Mouse (Mus musculus): Measurements from ENCODE around the gene Apmap. TPM values are rescaled to one million over a fixed set of nuclear protein-coding genes. Genes with fewer than 3 reads are reported as not detected.

Apmap gene
- total RNA-seq, 2 experiments from 2014 or later = 25.2 to 35.9 TPM

Other genes with a start within 250 kb of the Apmap start
- not detected in 2 replicates for gene 3300002I08Rik, start 245.8 kb downstream of the Apmap start, total RNA-seq (2015; ENCODE audit: low replicate concordance)
- gene 3300002I08Rik, start 245.8 kb downstream of the Apmap start, total RNA-seq (2017; ENCODE audit: low replicate concordance) = not detected in 2 replicates
- gene Zfp442, start 157.1 kb downstream of the Apmap start, total RNA-seq (2015; ENCODE audit: low replicate concordance) = not detected in 2 replicates
- gene Zfp442, start 157.1 kb downstream of the Apmap start, total RNA-seq (2017; ENCODE audit: low replicate concordance) = 1.5 TPM in 1 of 2 replicates, not detected in the other
- gene Zfp345, start 123.5 kb downstream of the Apmap start, total RNA-seq (2015; ENCODE audit: low replicate concordance) = not detected in 2 replicates
- not detected in 2 replicates for gene Zfp345, start 123.5 kb downstream of the Apmap start, total RNA-seq (2017; ENCODE audit: low replicate concordance)
- 26.8 and 31.7 TPM in 2 replicates for gene Cst7, start 38.2 kb downstream of the Apmap start, total RNA-seq (2015; ENCODE audit: low replicate concordance)
- gene Cst7, start 38.2 kb downstream of the Apmap start, total RNA-seq (2017; ENCODE audit: low replicate concordance) = 10.7 and 24.7 TPM in 2 replicates
- gene Acss1, start 59.9 kb upstream of the Apmap start, total RNA-seq (2015; ENCODE audit: low replicate concordance) = 28.1 and 35.6 TPM in 2 replicates
- 34.8 and 43.3 TPM in 2 replicates for gene Acss1, start 59.9 kb upstream of the Apmap start, total RNA-seq (2017; ENCODE audit: low replicate concordance)
- not detected in 2 replicates for gene Vsx1, start 80.8 kb upstream of the Apmap start, total RNA-seq (2015; ENCODE audit: low replicate concordance)
- gene Vsx1, start 80.8 kb upstream of the Apmap start, total RNA-seq (2017; ENCODE audit: low replicate concordance) = 0.51 TPM in 1 of 2 replicates, not detected in the other
- gene Entpd6, start 140.5 kb upstream of the Apmap start, total RNA-seq (2015; ENCODE audit: low replicate concordance) = 1.1 and 1.7 TPM in 2 replicates
- gene Entpd6, start 140.5 kb upstream of the Apmap start, total RNA-seq (2017; ENCODE audit: low replicate concordance) = 1.7 TPM in 1 of 2 replicates, not detected in the other
- gene Pygb, start 178.2 kb upstream of the Apmap start, total RNA-seq (2015; ENCODE audit: low replicate concordance) = 2.1 and 3.6 TPM in 2 replicates
- 3.6 and 7.3 TPM in 2 replicates for gene Pygb, start 178.2 kb upstream of the Apmap start, total RNA-seq (2017; ENCODE audit: low replicate concordance)

Data from erythroid progenitor cell, adult 5-6 weeks (primary cell).